Mouse (Mus musculus) heart, postnatal 0 days (tissue): ENCODE results near the gene Olfr876. TPM values are rescaled to one million over a fixed set of nuclear protein-coding genes. Genes with fewer than 3 reads are reported as not detected.
"Not testable (repeated sequence)": the region's sequence is repeated elsewhere in the genome, so short reads cannot be mapped to it uniquely, and the experiment has no call there.

ENCODE experiments used
- ATAC-seq: fragments of 200-750 bp; cut with Nextera tagmentation; 2 replicates; pipeline ENCODE4 v1.8.0; 2017; ENCODE audit warnings: low read depth, moderate number of reproducible peaks, moderate library complexity; ENCODE audit not compliant: insufficient read depth
- DNase-seq: peaks from one replicate; pipeline ENCODE4 v3.0.0-alpha.2; 2016; ENCODE audit warnings: low spot score
- H3K27ac ChIP-seq: fragments of 300-500 bp; sonication (generic); 2 replicates; pipeline ENCODE4 v1.5.1; 2014; ENCODE audit warnings: low read depth, mild to moderate bottlenecking
- H3K27me3 ChIP-seq: fragments of 300-500 bp; sonication (generic); 2 replicates; pipeline ENCODE4 v1.6.1; 2014; ENCODE audit warnings: low read length, mixed read lengths; ENCODE audit not compliant: control insufficient read depth, insufficient read depth
- H3K36me3 ChIP-seq: fragments of 300-500 bp; sonication (generic); replicated peaks from 2 replicates; pipeline ENCODE4 v1.6.1; 2014; ENCODE audit warnings: low read length, mixed read lengths; ENCODE audit not compliant: control insufficient read depth, insufficient read depth
- H3K4me1 ChIP-seq: fragments of 300-500 bp; sonication (generic); 2 replicates; pipeline ENCODE4 v1.6.1; 2014; ENCODE audit warnings: antibody characterized with exemption; ENCODE audit not compliant: control insufficient read depth, insufficient read depth
- H3K4me2 ChIP-seq: fragments of 300-500 bp; sonication (generic); 2 replicates; pipeline ENCODE4 v1.6.1; 2014; ENCODE audit warnings: low read depth, mild to moderate bottlenecking, low read length, moderate library complexity
- H3K4me3 ChIP-seq: fragments of 300-500 bp; sonication (generic); 2 replicates; pipeline ENCODE4 v1.5.1; 2014; ENCODE audit warnings: low read depth, low read length
- H3K9ac ChIP-seq: fragments of 300-500 bp; sonication (generic); replicated peaks from 2 replicates; pipeline ENCODE4 v1.6.1; 2014; ENCODE audit warnings: low read depth, low read length, mixed read lengths
- H3K9me3 ChIP-seq: fragments of 300-500 bp; sonication (generic); replicated peaks from 2 replicates; pipeline ENCODE4 v1.6.1; 2016; ENCODE audit warnings: low read length; ENCODE audit not compliant: control insufficient read depth
- CTCF ChIP-seq: IDR thresholded peaks from 2 replicates; pipeline ENCODE4 v1.5.1; 2016; ENCODE audit warnings: antibody characterized with exemption, control low read depth, low read depth
- EP300 ChIP-seq: IDR thresholded peaks from 2 replicates; pipeline ENCODE4 v1.6.1; 2016; ENCODE audit warnings: antibody characterized with exemption, low read depth
- WGBS: fragments of 180-500 bp; shearing (Covaris S2); extraction: QIAGEN DNeasy Blood & Tissue Kit; methylation state at CpG from one replicate; pipeline ENCODE4 v1.1.7; 2014; 5-methylcytosine and 5-hydroxymethylcytosine counted together
- polyA plus RNA-seq: library from polyadenylated mRNA; unstranded; fragments of >200 nt; fragmentation: Nextera tagmentation; extraction: Ambion mirVana; gene quantifications from 2 replicates; pipeline ENCODE4 v1.2.1, GENCODE M21; 2015
- total RNA-seq: library from RNA; depleted of rRNA; stranded (reverse); fragments of >200 nt; gene quantifications from 2 replicates; pipeline ENCODE4 v1.2.3, GENCODE M21; 2014; ENCODE audit warnings: low replicate concordance; rRNA removed

The Olfr876 gene
- total RNA-seq: not detected in 2 replicates
- polyA plus RNA-seq: not detected in 2 replicates

DNA sequence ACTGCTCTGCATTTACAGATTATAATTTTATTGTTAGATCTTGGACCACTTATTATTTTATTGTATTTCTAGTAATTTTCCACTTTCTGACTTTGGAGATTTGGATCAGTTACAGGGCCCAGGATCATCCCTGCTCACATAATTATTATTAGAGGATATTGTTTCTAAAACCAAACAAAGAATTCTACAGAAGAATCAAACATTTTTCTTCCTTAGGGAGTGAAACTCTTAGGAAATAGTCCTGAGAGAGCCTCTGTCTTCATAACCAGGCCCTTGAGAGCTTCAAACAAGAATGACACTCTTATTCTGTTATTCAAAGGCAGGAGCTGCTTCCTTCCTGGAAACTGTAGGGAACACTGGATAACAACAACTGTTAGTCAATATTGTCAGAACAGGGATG, at the start of gene Olfr876:
Gene Olfr876, plus strand, starts transcription at position 301 of the 400 bp plus-strand sequence.
- Histone ChIP-seq H3K4me3 (no peak within 1 kb of the TSS), H3K4me2 (no peak within 1 kb of the TSS), H3K27me3 (no peaks in the 10 kb centered on the region), H3K36me3 (no peaks in the 10 kb centered on the region), H3K27ac (no peak within 1 kb of the TSS), H3K9me3 (no peaks in the 10 kb centered on the region), H3K4me1 (no peaks in the 10 kb centered on the region), H3K9ac (no peak within 1 kb of the TSS)
- no peak for DNase-seq
- TF ChIP-seq CTCF (no peak), EP300 (no peak)
- no peak for ATAC-seq

DNA sequence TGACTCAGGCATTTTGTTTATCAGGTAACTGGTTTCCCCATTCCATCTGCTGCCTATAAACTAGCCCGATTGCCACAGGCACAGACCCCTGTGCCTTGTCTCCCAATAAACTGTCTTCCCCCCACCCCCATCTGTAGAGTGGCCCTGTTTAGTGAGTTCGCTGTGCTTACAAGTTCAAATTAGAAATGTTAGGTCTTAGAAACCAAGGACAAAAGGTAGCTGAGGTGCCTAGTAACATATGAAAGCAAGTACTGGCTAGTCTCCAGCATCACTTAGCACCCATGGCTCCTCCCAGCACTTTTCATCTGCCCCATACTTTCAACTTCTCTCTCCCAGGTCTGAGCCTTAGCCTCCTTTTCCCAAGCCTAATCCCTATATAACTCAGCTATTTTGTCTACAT, 41.1 kb upstream of the Olfr876 start:
- no peak overlapping the region for H3K4me3 ChIP-seq
- no peak overlapping the region for H3K4me2 ChIP-seq
- H3K4me1 ChIP-seq: no peaks in the 10 kb centered on the region
- no peak overlapping the region for H3K9ac ChIP-seq
- no peaks in the 10 kb centered on the region for H3K36me3 ChIP-seq
- DNase-seq (no peak), ATAC-seq (no peak)
- TF ChIP-seq EP300 (no peak), CTCF (no peak)
- H3K27me3 ChIP-seq: no peaks in the 10 kb centered on the region
- no peak overlapping the region for H3K27ac ChIP-seq
- WGBS: 77% methylated on average over 2 of the region's 2 CpGs
- no peaks in the 10 kb centered on the region for H3K9me3 ChIP-seq

DNA sequence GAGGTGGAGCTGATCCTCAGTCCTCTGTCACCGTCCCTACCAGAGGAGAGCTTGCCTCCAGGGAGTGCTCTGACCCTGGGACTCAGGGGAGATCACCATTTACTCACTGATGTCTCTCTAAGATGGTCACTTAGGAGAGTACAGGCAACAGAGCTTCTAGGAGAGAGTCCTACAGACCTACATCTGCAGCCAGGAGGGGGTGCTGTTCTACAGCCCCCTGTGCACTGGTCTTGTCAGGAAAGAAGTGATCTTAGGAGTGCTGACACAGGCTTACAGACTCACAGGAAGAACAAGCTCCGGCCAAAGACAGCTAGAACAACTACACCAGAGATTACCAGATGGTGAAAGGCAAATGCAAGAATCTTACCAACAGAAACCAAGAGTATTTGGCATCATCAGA, 40.3 kb upstream of the Olfr876 start:
- H3K9me3 ChIP-seq: no peaks in the 10 kb centered on the region
- no peaks in the 10 kb centered on the region for H3K4me1 ChIP-seq
- peak; percentile 21; the same call in 1 of the 2 replicates for TF ChIP-seq CTCF
- no peak for TF ChIP-seq EP300
- ATAC-seq: no peak
- H3K4me2 ChIP-seq: no peak overlapping the region
- H3K36me3 ChIP-seq: no peaks in the 10 kb centered on the region
- DNase-seq: no peak
- H3K27ac ChIP-seq: no peak overlapping the region
- no peak overlapping the region for H3K9ac ChIP-seq
- H3K4me3 ChIP-seq: no peak overlapping the region
- no peaks in the 10 kb centered on the region for H3K27me3 ChIP-seq
- WGBS: 39% methylated on average over 2 of the region's 2 CpGs

DNA sequence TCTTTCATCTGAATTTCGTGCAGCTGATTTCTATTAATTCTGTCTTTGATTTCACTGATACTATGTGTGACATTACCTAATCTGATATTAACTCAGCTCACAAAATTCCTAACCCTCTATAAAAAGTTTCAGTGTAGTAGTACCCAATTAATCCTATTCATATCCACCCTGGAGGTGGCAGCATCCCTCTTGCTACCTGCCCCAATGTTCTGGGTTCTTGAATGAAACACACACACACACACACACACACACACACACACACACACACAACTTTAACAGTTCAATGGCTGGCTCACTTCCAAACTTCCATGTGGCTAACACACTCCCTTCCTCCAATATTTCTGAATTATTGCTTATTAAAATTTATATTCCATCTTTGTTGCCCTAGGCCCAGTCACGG, 32.2 kb upstream of the Olfr876 start:
- TF ChIP-seq CTCF (no peak), EP300 (no peak)
- Histone ChIP-seq H3K9me3 (no peaks in the 10 kb centered on the region), H3K4me1 (no peaks in the 10 kb centered on the region), H3K27ac (no peak overlapping the region), H3K4me3 (no peak overlapping the region), H3K9ac (no peak overlapping the region), H3K27me3 (no peaks in the 10 kb centered on the region), H3K4me2 (no peak overlapping the region), H3K36me3 (no peaks in the 10 kb centered on the region)
- DNase-seq: no peak
- ATAC-seq: no peak
- WGBS: 50% methylated on average over 2 of the region's 2 CpGs

DNA sequence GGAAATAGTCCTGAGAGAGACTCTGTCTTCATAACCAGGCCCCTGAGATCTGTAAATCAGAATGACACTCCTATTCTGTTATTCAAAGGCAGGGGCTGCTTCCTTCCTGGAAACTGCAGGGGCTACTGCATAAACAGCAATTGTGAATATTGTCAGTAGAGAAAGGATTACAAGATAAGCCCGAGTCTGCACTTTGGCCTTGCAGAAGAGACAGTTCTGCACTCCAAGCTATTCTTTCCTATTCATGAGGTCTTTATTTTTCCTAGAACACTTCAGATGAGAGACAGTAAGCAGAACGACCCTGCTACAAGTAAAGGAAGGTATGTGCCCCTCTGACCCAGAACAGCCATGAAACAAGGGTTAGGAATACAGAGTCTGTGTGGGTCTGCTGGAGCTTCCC, 31.1 kb upstream of the Olfr876 start, which contains the start of gene Olfr875:
Gene Olfr875, plus strand, starts transcription at position 99 of the 400 bp plus-strand sequence.
- ATAC-seq (no peak), DNase-seq (no peak)
- Histone ChIP-seq H3K4me2 (no peak within 1 kb of the TSS), H3K9ac (no peak within 1 kb of the TSS), H3K27me3 (no peaks in the 10 kb centered on the region), H3K27ac (no peak within 1 kb of the TSS), H3K36me3 (no peaks in the 10 kb centered on the region), H3K4me1 (no peaks in the 10 kb centered on the region), H3K9me3 (no peaks in the 10 kb centered on the region), H3K4me3 (no peak within 1 kb of the TSS)
- TF ChIP-seq EP300 (no peak), CTCF (no peak)
- WGBS: 18% methylated on average over 2 of the region's 2 CpGs

DNA sequence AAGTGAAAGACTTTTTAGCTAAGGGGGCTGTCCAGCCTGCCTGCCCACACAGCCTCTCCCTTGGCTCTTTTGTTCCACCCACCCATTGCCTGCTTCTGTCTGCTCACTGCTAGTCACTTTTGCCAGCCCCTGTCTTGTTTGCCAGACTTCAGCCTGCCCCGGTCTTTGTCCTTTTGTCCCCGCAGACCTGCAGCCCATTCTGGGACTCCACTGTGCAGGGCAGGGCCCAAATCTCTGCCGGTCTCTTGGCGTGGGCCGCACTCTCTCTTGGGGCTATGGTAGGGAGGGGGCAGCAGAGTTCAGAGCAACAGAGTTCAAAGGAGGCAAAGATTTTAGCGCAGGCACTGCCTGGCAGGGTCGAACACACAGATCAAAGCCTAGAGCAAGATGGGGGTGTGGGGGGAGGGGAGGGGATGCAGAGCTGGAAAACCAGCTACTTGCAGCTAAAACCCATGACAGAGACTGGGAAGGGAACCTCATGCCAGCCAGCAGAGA, 20.0 kb upstream of the Olfr876 start:
- Histone ChIP-seq H3K4me1 (no peaks in the 10 kb centered on the region), H3K27ac (no peak overlapping the region), H3K4me2 (peak overlapping the region; percentile 46), H3K36me3 (no peaks in the 10 kb centered on the region), H3K27me3 (no peaks in the 10 kb centered on the region), H3K4me3 (0 out of 2 replicates have a peak overlapping the region, but pooled peaks have one; percentile 19), H3K9me3 (no peaks in the 10 kb centered on the region), H3K9ac (0 out of 2 replicates have a peak overlapping the region, but pooled peaks have one; percentile 29)
- TF ChIP-seq EP300: no peak
- TF ChIP-seq CTCF: no peak
- WGBS: 5% methylated on average over 7 of the region's 7 CpGs
- no peak for DNase-seq
- ATAC-seq: 0 out of 2 replicates have a peak, but pooled peaks have one; percentile 30

DNA sequence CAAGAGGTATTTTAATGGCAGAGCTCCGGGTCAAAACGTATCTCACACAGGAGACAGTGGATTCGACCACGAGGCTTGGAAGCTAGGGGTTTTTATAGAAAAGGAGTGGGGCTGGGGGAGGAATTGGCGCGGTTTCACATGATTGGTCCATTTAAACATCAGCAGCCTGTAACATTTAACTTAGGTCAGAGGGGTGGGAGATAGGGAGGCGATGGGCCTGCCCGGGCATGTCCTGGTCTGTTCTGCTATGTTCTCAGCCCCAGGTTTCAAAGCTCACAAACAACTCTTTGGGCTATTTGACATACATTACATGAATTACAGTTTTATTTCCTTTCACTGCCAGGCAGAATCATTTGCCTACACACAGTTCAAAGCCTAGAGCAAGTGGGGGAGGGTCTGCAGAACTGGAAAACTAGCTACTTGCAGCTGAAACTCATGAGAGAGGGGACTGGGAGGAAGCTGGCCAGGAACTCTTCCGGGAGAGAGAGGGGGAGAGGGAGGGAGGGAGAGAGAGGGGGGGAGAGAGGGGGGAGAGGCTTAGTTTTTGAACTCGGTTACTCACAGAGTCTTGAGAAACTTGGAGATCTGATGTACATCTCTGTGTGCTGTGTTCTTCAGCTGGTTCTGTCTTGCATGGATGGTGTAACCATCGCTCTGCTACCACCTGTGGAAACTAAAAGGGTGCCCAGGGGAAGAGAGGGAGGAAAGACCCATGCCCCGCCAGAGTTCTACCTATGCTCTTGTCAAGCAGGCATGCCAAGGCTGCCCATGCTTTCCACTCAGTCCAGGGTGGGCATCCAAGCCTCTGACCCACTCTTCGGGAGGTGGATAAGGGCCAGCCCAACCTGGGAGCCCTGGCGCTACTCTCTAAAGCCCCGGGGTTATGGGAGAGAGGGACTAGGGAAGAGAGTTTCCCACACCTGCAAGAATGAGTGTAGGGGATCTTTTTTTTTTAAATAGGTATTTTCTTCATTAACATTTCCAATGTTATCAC, 19.1 kb upstream of the Olfr876 start:
- ATAC-seq, H3K27ac ChIP-seq, H3K4me1 ChIP-seq, H3K27me3 ChIP-seq, H3K4me2 ChIP-seq, H3K4me3 ChIP-seq, H3K36me3 ChIP-seq, DNase-seq, H3K9me3 ChIP-seq, H3K9ac ChIP-seq: not testable (repeated sequence)
- WGBS: 65% methylated on average over 11 of the region's 15 CpGs
